Mouse (Mus musculus): ENCODE measurements at regions not wholly inside any gene's neighbourhood (a gene's known extent, or its start where the extent isn't known, plus 50 kb on each side); places are given as distances from the start of the nearest gene placed in this dataset.

GRCm38 (mm10) chr13:110881573-110881972 is 373.2 kb upstream of the Actbl2 start:
- intact Hi-C loops (cut with DNase I) = no loop called here
- Histone ChIP-seq H3K4me3 (no peak overlapping the region), H3K27ac (no peak overlapping the region)
- DNase-seq = no peak
- TF ChIP-seq CTCF (IDR thresholded peaks at IDR 0.05) = no peak

- no peak for TF ChIP-seq CTCF (IDR thresholded peaks at IDR 0.05)
- no peak for DNase-seq
- no peak overlapping the region; the same call in 1 of the 2 replicates for H3K27ac ChIP-seq
- intact Hi-C loops (cut with DNase I) = no loop called here
- H3K4me3 ChIP-seq = no peak overlapping the region
Observed at GRCm38 (mm10) chr13:110882173-110882572, 372.6 kb upstream of the Actbl2 start.

- intact Hi-C loops (cut with DNase I) = no loop called here
- Histone ChIP-seq H3K27ac (no peak overlapping the region; the same call in 1 of the 2 replicates), H3K4me3 (no peak overlapping the region)
- peak; percentile 43 for DNase-seq
- TF ChIP-seq CTCF (IDR thresholded peaks at IDR 0.05) = no peak
Observed at GRCm38 (mm10) chr13:110882661-110883172, 372.1 kb upstream of the Actbl2 start.

GRCm38 (mm10) chr13:110893909-110894308 is 360.9 kb upstream of the Actbl2 start:
- peak overlapping the region; percentile 53; the same call in 1 of the 2 replicates for H3K27ac ChIP-seq
- TF ChIP-seq CTCF (IDR thresholded peaks at IDR 0.05) = no peak
- DNase-seq = peak; percentile 36
- intact Hi-C loops (cut with DNase I) = no loop called here
- no peak overlapping the region for H3K4me3 ChIP-seq

GRCm38 (mm10) chr13:110895349-110895748 is 359.5 kb upstream of the Actbl2 start:
- Histone ChIP-seq H3K4me3 (no peak overlapping the region), H3K27ac (peak overlapping the region; percentile 28; the same call in 1 of the 2 replicates)
- intact Hi-C loops (cut with DNase I) = no loop called here
- DNase-seq = no peak
- TF ChIP-seq CTCF (IDR thresholded peaks at IDR 0.05) = no peak

- Histone ChIP-seq H3K4me3 (no peak overlapping the region), H3K27ac (peak overlapping the region; percentile 41; the same call in 1 of the 2 replicates)
- intact Hi-C loops (cut with DNase I) = no loop called here
- DNase-seq = no peak
- TF ChIP-seq CTCF (IDR thresholded peaks at IDR 0.05) = no peak
Observed at GRCm38 (mm10) chr13:110895900-110896299, 358.9 kb upstream of the Actbl2 start.

- intact Hi-C loops (cut with DNase I) = no loop called here
- TF ChIP-seq CTCF (IDR thresholded peaks at IDR 0.05) = no peak
- Histone ChIP-seq H3K4me3 (no peak overlapping the region), H3K27ac (no peak overlapping the region)
- DNase-seq = no peak
Observed at GRCm38 (mm10) chr13:110897621-110898020, 357.2 kb upstream of the Actbl2 start.

GRCm38 (mm10) chr13:110902994-110903644 is 351.7 kb upstream of the Actbl2 start:
- DNase-seq = peak; percentile 90
- no peak for TF ChIP-seq CTCF (IDR thresholded peaks at IDR 0.05)
- intact Hi-C loops (cut with DNase I) = no loop called here
- Histone ChIP-seq H3K4me3 (no peak overlapping the region), H3K27ac (peak overlapping the region; percentile 82)

- TF ChIP-seq CTCF (IDR thresholded peaks at IDR 0.05) = no peak
Observed at GRCm38 (mm10) chr13:110907319-110907955, 347.4 kb upstream of the Actbl2 start.

GRCm38 (mm10) chr13:110911866-110912265 is 342.9 kb upstream of the Actbl2 start:
- no peak for TF ChIP-seq CTCF (IDR thresholded peaks at IDR 0.05)
- no peak overlapping the region for H3K27ac ChIP-seq
- intact Hi-C loops (cut with DNase I) = no loop called here
- DNase-seq = no peak
- no peak overlapping the region for H3K4me3 ChIP-seq

More at GRCm38 (mm10) chr13:110907319-110907955, 347.4 kb upstream of the Actbl2 start:
- H3K27ac ChIP-seq = peak overlapping the region; percentile 61
- peak; percentile 72 for DNase-seq
- intact Hi-C loops (cut with DNase I) = no loop called here
- no peak overlapping the region for H3K4me3 ChIP-seq

GRCm38 (mm10) chr13:110913177-110913576 is 341.6 kb upstream of the Actbl2 start:
- intact Hi-C loops (cut with DNase I) = no loop called here
- no peak overlapping the region for H3K4me3 ChIP-seq
- no peak for DNase-seq
- no peak for TF ChIP-seq CTCF (IDR thresholded peaks at IDR 0.05)
- H3K27ac ChIP-seq = peak overlapping the region; percentile 16; the same call in 1 of the 2 replicates

- Histone ChIP-seq H3K4me3 (no peak overlapping the region), H3K27ac (peak overlapping the region; percentile 16; the same call in 1 of the 2 replicates)
- intact Hi-C loops (cut with DNase I) = no loop called here
- DNase-seq = no peak
- no peak for TF ChIP-seq CTCF (IDR thresholded peaks at IDR 0.05)
Observed at GRCm38 (mm10) chr13:110913687-110914086, 341.1 kb upstream of the Actbl2 start.

- intact Hi-C loops (cut with DNase I) = no loop called here
- DNase-seq = no peak
- no peak for TF ChIP-seq CTCF (IDR thresholded peaks at IDR 0.05)
- Histone ChIP-seq H3K27ac (no peak overlapping the region), H3K4me3 (no peak overlapping the region)
Observed at GRCm38 (mm10) chr13:110915161-110915560, 339.7 kb upstream of the Actbl2 start.
